ENCODE assay signal across 22 mouse cellular contexts in the genomic region with DNA sequence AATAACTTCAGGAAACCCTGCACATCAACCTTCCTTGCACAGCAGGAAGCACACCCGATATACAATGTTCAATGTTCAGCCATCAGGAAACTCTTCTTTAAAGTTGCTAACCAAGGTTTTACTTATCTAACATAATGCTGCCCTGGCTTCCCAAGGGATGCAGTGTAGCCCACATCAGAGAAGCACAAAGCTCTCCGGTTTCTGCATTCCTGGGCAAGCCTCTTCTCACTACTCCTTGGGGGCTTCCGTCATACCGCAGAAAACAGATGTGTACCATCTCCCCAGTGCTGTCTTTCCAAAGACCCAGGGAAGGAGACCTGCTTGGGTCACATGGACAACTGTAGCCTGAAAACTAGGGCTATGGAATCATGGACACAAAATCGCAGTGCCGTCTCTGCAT. TPM values are rescaled to one million over a fixed set of nuclear protein-coding genes. Genes with fewer than 3 reads are reported as not detected.
DNase-seq lines count a peak whose midpoint lies in the region; ATAC-seq and TF ChIP-seq lines count a peak whose summit lies in the region.
"Had no signal": no experiment of that assay in that cellular context is flagged by ENCODE, and none has a peak within 500 bp of the region (broad histone marks: within the 10 kb centered on the region; RNA-seq: fewer than 3 reads in every experiment).

No protein-coding gene starts in this region.

- H3K9me3 ChIP-seq in embryonic facial prominence, embryonic 14.5 days (ENCODE audit: control insufficient read depth, low read length), result no peaks in the 10 kb centered on the region
- H3K9me3 ChIP-seq in embryonic facial prominence, embryonic 10.5 days, result 0 out of 2 replicates have a peak, but pooled peaks cover 4% of the 10 kb centered on the region
- no peaks in the 10 kb centered on the region for H3K9me3 ChIP-seq in kidney, postnatal 0 days (replicated peaks; ENCODE audit: low read length)
- no peaks in the 10 kb centered on the region for H3K9me3 ChIP-seq in liver, postnatal 0 days (ENCODE audit: low read length)
- H3K9me3 ChIP-seq in liver, embryonic 11.5 days (ENCODE audit: control insufficient read depth, low read length), result no peaks in the 10 kb centered on the region
- H3K9me3 ChIP-seq: embryonic facial prominence, embryonic 13.5 days; forebrain, embryonic 15.5 days had no signal

- no peak overlapping the region for H3K9ac ChIP-seq in embryonic facial prominence, embryonic 14.5 days (ENCODE audit: low read depth, low read length)
- no peak overlapping the region for H3K9ac ChIP-seq in kidney, postnatal 0 days (ENCODE audit: low read depth, low read length)
- no peak overlapping the region for H3K9ac ChIP-seq in liver, postnatal 0 days (replicated peaks)
- H3K9ac ChIP-seq in liver, embryonic 11.5 days (ENCODE audit: low read depth, low read length), result no peak overlapping the region
- H3K9ac ChIP-seq: embryonic facial prominence, embryonic 13.5 days; forebrain, embryonic 13.5 days; forebrain, embryonic 15.5 days; forebrain, postnatal 0 days had no signal

- peak; percentile 41 for ATAC-seq in embryonic facial prominence, embryonic 14.5 days (ENCODE audit: low read depth)
- ATAC-seq in kidney, postnatal 0 days (replicated peaks; ENCODE audit: low FRiP score, low read depth), result no peak
- 0 out of 2 replicates have a peak, but pooled peaks have one; percentile 12 for ATAC-seq in liver, postnatal 0 days
- no peak for ATAC-seq in liver, embryonic 11.5 days (replicated peaks; ENCODE audit: low FRiP score)
- ATAC-seq: forebrain, embryonic 13.5 days; forebrain, embryonic 15.5 days had no signal

- TF ChIP-seq EP300 in liver, postnatal 0 days (IDR thresholded peaks at IDR 0.05; ENCODE audit: low read depth), result no peak

- peak; percentile 65 for DNase-seq in embryonic facial prominence, embryonic 14.5 days (ENCODE audit: low spot score)
- no peak for DNase-seq in embryonic facial prominence, embryonic 10.5 days (ENCODE audit: low spot score)
- DNase-seq in kidney, postnatal 0 days (ENCODE audit: low spot score), result peak; percentile 42
- DNase-seq in kidney, adult 9 months, result no peak
- no peak for DNase-seq in liver, postnatal 0 days
- no peak for DNase-seq in liver, embryonic 11.5 days (ENCODE audit: low spot score)
- peak; percentile 16 for DNase-seq in mesoderm, embryonic 11.5 days (ENCODE audit: low read depth, low spot score)
- no peak for DNase-seq in thymus, postnatal 0 days (ENCODE audit: low spot score)
- DNase-seq: adrenal gland, adult 2 months; adrenal gland, postnatal 10 days; adrenal gland, postnatal 25 days; B cell, adult 2 months; cerebellum, adult 11 months; cerebellum, adult 18-20 months; cerebellum, adult 8-10 months; cerebellum, adult 9-11 months; cerebellum, postnatal 36 days; forebrain, postnatal 0 days had no signal

- H3K27me3 ChIP-seq in embryonic facial prominence, embryonic 14.5 days (replicated peaks; ENCODE audit: control insufficient read depth, insufficient read depth, low read length), result no peaks in the 10 kb centered on the region
- no peaks in the 10 kb centered on the region for H3K27me3 ChIP-seq in embryonic facial prominence, embryonic 10.5 days (replicated peaks; ENCODE audit: low read depth, poor library complexity, severe bottlenecking)
- H3K27me3 ChIP-seq in kidney, postnatal 0 days (ENCODE audit: insufficient read depth, low read length), result no peaks in the 10 kb centered on the region
- no peaks in the 10 kb centered on the region for H3K27me3 ChIP-seq in liver, postnatal 0 days (ENCODE audit: insufficient read depth, low read length)
- no peaks in the 10 kb centered on the region for H3K27me3 ChIP-seq in liver, embryonic 11.5 days (replicated peaks; ENCODE audit: control insufficient read depth, insufficient read depth, low read length)
- H3K27me3 ChIP-seq: embryonic facial prominence, embryonic 13.5 days; forebrain, embryonic 13.5 days; forebrain, embryonic 15.5 days had no signal

- no peak overlapping the region; the same call in 1 of the 2 replicates for H3K4me2 ChIP-seq in embryonic facial prominence, embryonic 14.5 days (ENCODE audit: low read depth, low read length)
- H3K4me2 ChIP-seq in kidney, postnatal 0 days (ENCODE audit: low read length), result no peak overlapping the region
- H3K4me2 ChIP-seq in liver, postnatal 0 days (ENCODE audit: low read depth, low read length), result no peak overlapping the region
- H3K4me2 ChIP-seq in liver, embryonic 11.5 days, result no peak overlapping the region
- H3K4me2 ChIP-seq: embryonic facial prominence, embryonic 13.5 days; forebrain, embryonic 13.5 days; forebrain, embryonic 15.5 days had no signal

- no peaks in the 10 kb centered on the region for H3K36me3 ChIP-seq in embryonic facial prominence, embryonic 14.5 days (ENCODE audit: control insufficient read depth, insufficient read depth, low read length)
- no peaks in the 10 kb centered on the region for H3K36me3 ChIP-seq in embryonic facial prominence, embryonic 10.5 days (replicated peaks)
- H3K36me3 ChIP-seq in kidney, postnatal 0 days (ENCODE audit: insufficient read depth, low read length), result no peaks in the 10 kb centered on the region
- H3K36me3 ChIP-seq in liver, postnatal 0 days (replicated peaks; ENCODE audit: insufficient read depth, low read length), result no peaks in the 10 kb centered on the region
- H3K36me3 ChIP-seq in liver, embryonic 11.5 days (ENCODE audit: control insufficient read depth, insufficient read depth, low read length), result no peaks in the 10 kb centered on the region
- H3K36me3 ChIP-seq: embryonic facial prominence, embryonic 13.5 days; forebrain, embryonic 15.5 days had no signal

- no peak for TF ChIP-seq CTCF in kidney, postnatal 0 days (IDR thresholded peaks at IDR 0.05; ENCODE audit: low read depth)
- TF ChIP-seq CTCF in liver, postnatal 0 days (IDR thresholded peaks at IDR 0.05; ENCODE audit: low read depth), result no peak

- H3K4me1 ChIP-seq in embryonic facial prominence, embryonic 14.5 days (ENCODE audit: control insufficient read depth, insufficient read depth, low read length), result peaks cover 14% of the 10 kb centered on the region
- H3K4me1 ChIP-seq in embryonic facial prominence, embryonic 10.5 days, result peaks cover 13% of the 10 kb centered on the region
- H3K4me1 ChIP-seq in kidney, postnatal 0 days (replicated peaks; ENCODE audit: insufficient read depth, low read length), result 0 out of 2 replicates have a peak, but pooled peaks cover 3% of the 10 kb centered on the region
- no peaks in the 10 kb centered on the region for H3K4me1 ChIP-seq in liver, postnatal 0 days (ENCODE audit: insufficient read depth)
- no peaks in the 10 kb centered on the region for H3K4me1 ChIP-seq in liver, embryonic 11.5 days (replicated peaks; ENCODE audit: control insufficient read depth, insufficient read depth, low read length)

- 31% methylated on average over 6 of the region's 6 CpGs for WGBS in embryonic facial prominence, embryonic 14.5 days
- 79% methylated on average over 6 of the region's 6 CpGs for WGBS in embryonic facial prominence, embryonic 10.5 days
- 69% methylated on average over 6 of the region's 6 CpGs for WGBS in kidney, postnatal 0 days
- WGBS in liver, postnatal 0 days (ENCODE audit: insufficient replicate concordance), result 50% methylated on average over 6 of the region's 6 CpGs
- 72% methylated on average over 6 of the region's 6 CpGs for WGBS in liver, embryonic 11.5 days

- H3K27ac ChIP-seq in embryonic facial prominence, embryonic 14.5 days (replicated peaks; ENCODE audit: low read depth, low read length), result no peak overlapping the region; the same call in 1 of the 2 replicates
- H3K27ac ChIP-seq in embryonic facial prominence, embryonic 10.5 days (replicated peaks), result no peak overlapping the region
- H3K27ac ChIP-seq in kidney, postnatal 0 days, result no peak overlapping the region
- no peak overlapping the region for H3K27ac ChIP-seq in liver, postnatal 0 days (ENCODE audit: low read depth)
- no peak overlapping the region for H3K27ac ChIP-seq in liver, embryonic 11.5 days (ENCODE audit: low read depth, low read length)
- H3K27ac ChIP-seq: embryonic facial prominence, embryonic 13.5 days; forebrain, embryonic 13.5 days had no signal

- H3K4me3 ChIP-seq in embryonic facial prominence, embryonic 14.5 days (ENCODE audit: low read depth, low read length), result no peak overlapping the region
- H3K4me3 ChIP-seq in embryonic facial prominence, embryonic 10.5 days, result no peak overlapping the region
- no peak overlapping the region for H3K4me3 ChIP-seq in kidney, postnatal 0 days (replicated peaks; ENCODE audit: low read depth, low read length)
- H3K4me3 ChIP-seq in liver, postnatal 0 days (ENCODE audit: low read depth, low read length), result no peak overlapping the region
- H3K4me3 ChIP-seq in liver, embryonic 11.5 days (ENCODE audit: low read depth, low read length), result no peak overlapping the region
- H3K4me3 ChIP-seq: embryonic facial prominence, embryonic 13.5 days; erythroblast, embryonic 14.5 days; forebrain, embryonic 13.5 days; forebrain, embryonic 15.5 days had no signal

RNA-seq across cellular contexts. Expression of a gene that starts 47.8 kb away (rescaled TPM):
- polyA plus RNA-seq in embryonic facial prominence, embryonic 14.5 days (2014; fragmentation: Nextera tagmentation; extraction: Ambion mirVana), result 31.3 and 32.0 TPM in 2 replicates
- 27.2 and 30.2 TPM in 2 replicates for polyA plus RNA-seq in embryonic facial prominence, embryonic 10.5 days (2016; fragmentation: Nextera tagmentation; extraction: Ambion mirVana)
- 35.4 and 40.9 TPM in 2 replicates for polyA plus RNA-seq in kidney, postnatal 0 days (2015; fragmentation: Nextera tagmentation; extraction: Ambion mirVana)
- 5.9 and 6.5 TPM in 2 replicates for polyA plus RNA-seq in liver, postnatal 0 days (2015; fragmentation: Nextera tagmentation; extraction: Ambion mirVana)
- polyA plus RNA-seq in liver, embryonic 11.5 days (2014; fragmentation: Nextera tagmentation; extraction: Ambion mirVana), result 18.6 and 20.1 TPM in 2 replicates
- polyA plus RNA-seq in thymus, postnatal 0 days (2015; fragmentation: Nextera tagmentation; extraction: Ambion mirVana), result 7.7 and 8.3 TPM in 2 replicates

Comparison
In these comparisons a context has a peak if more than half of its experiments do, and no peak if none do; other contexts are left out.
1. ATAC-seq: peak in embryonic facial prominence, embryonic 14.5 days (single experiment) and liver, postnatal 0 days (single experiment); none in kidney, postnatal 0 days (single experiment) and liver, embryonic 11.5 days (single experiment).
2. DNase-seq: peak in embryonic facial prominence, embryonic 14.5 days (single experiment), kidney, postnatal 0 days (single experiment) and mesoderm, embryonic 11.5 days (single experiment); none in embryonic facial prominence, embryonic 10.5 days (single experiment), kidney, adult 9 months (single experiment), liver, postnatal 0 days (single experiment), liver, embryonic 11.5 days (single experiment) and thymus, postnatal 0 days (single experiment).